Mouse (Mus musculus) liver, adult 2 months (tissue): Measurements from ENCODE around the gene Slc7a11. TPM values are rescaled to one million over a fixed set of nuclear protein-coding genes. Genes with fewer than 3 reads are reported as not detected.

Experiments
- DNase-seq: peaks from one replicate; pipeline ENCODE4 v3.0.0-alpha.2; 2011; ENCODE audit warnings: low read depth, low spot score; ENCODE audit errors: extremely low read depth
- H3K27ac ChIP-seq: fragments of 200-500 bp; replicated peaks from 2 replicates; pipeline ENCODE4 v1.5.1; 2012; ENCODE audit warnings: low read depth, mild to moderate bottlenecking, control low read depth, inconsistent platforms, low read length; ENCODE audit not compliant: insufficient read depth
- H3K27me3 ChIP-seq: fragments of 200-500 bp; 2 replicates; pipeline ENCODE4 v1.6.1; 2012; ENCODE audit warnings: mild to moderate bottlenecking, moderate library complexity, low read length, inconsistent platforms; ENCODE audit not compliant: control insufficient read depth, insufficient read depth
- H3K36me3 ChIP-seq: fragments of 200-500 bp; 2 replicates; pipeline ENCODE4 v1.6.1; 2012; ENCODE audit warnings: low read length, inconsistent platforms; ENCODE audit not compliant: control insufficient read depth, insufficient read depth
- H3K4me1 ChIP-seq: fragments of 200-500 bp; 2 replicates; pipeline ENCODE4 v1.6.1; 2011; ENCODE audit warnings: low read length; ENCODE audit not compliant: control insufficient read depth, insufficient read depth
- H3K4me3 ChIP-seq: fragments of 200-500 bp; 2 replicates; pipeline ENCODE4 v1.5.1; 2011; ENCODE audit warnings: low read depth, mild to moderate bottlenecking, control low read depth, low read length, moderate library complexity; ENCODE audit not compliant: insufficient read depth
- H3K79me2 ChIP-seq: fragments of 200-500 bp; 2 replicates; pipeline ENCODE4 v1.6.1; 2012; ENCODE audit warnings: inconsistent platforms, mild to moderate bottlenecking, low read length, moderate library complexity; ENCODE audit not compliant: control insufficient read depth, insufficient read depth
- H3K9ac ChIP-seq: fragments of 200-500 bp; 2 replicates; pipeline ENCODE4 v1.6.1; 2012; ENCODE audit warnings: low read depth, mild to moderate bottlenecking, control low read depth, inconsistent platforms, low read length
- CTCF ChIP-seq: fragments of 200-500 bp; IDR thresholded peaks from 2 replicates; pipeline ENCODE4 v1.5.1; 2011; ENCODE audit warnings: low read depth, low read length, control low read depth
- POLR2A ChIP-seq: fragments of 200-500 bp; IDR thresholded peaks from 2 replicates; pipeline ENCODE4 v1.6.1; 2011; ENCODE audit warnings: low read length, control low read depth; ENCODE audit not compliant: insufficient read depth; ENCODE audit errors: extremely low read depth
- WGBS: fragments of 180-500 bp; shearing (Covaris S2); methylation state at CpG from one replicate; pipeline ENCODE4 v1.1.7; 2018; 5-methylcytosine and 5-hydroxymethylcytosine counted together
- polyA plus RNA-seq: library from polyadenylated mRNA; depleted of rRNA; stranded (reverse); fragments of >200 nt; gene quantifications from 2 replicates; pipeline ENCODE4 v1.2.3, GENCODE M21; 2012
- total RNA-seq: library from RNA; depleted of rRNA; stranded (reverse); fragments of >200 nt; gene quantifications from 2 replicates; pipeline ENCODE4 v1.2.3, GENCODE M21; 2014

The Slc7a11 gene
- total and polyA plus RNA-seq, 2 experiments: under 0.01 TPM; not detected in 1

DNA sequence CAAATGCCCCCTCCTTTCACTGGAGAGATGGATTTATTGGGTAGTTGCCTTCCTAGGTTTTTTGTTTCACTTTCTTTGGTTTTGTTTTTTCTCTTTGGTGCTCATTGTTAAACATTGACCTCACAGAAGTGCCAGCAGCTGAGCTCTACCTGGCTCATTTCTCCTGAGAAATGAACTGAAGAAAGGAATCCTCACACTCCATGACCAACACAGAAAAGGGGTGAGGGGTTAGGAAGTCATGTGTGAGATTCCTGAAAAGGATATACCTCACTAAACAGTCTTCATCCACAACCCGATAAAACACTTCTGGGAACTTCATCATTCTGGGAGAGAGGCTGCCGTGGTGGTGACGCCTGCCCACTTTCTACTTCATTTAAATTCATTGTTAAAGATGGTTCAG lies 207.4 kb downstream of the Slc7a11 start:
- no peak for TF ChIP-seq POLR2A
- no peak for TF ChIP-seq CTCF
- WGBS: 93% methylated on average over 3 of the region's 3 CpGs
- Histone ChIP-seq H3K4me3 (no peak overlapping the region), H3K79me2 (no peaks in the 10 kb centered on the region), H3K4me1 (no peaks in the 10 kb centered on the region), H3K27ac (no peak overlapping the region), H3K9ac (no peak overlapping the region), H3K27me3 (no peaks in the 10 kb centered on the region), H3K36me3 (no peaks in the 10 kb centered on the region)
- DNase-seq: no peak

DNA sequence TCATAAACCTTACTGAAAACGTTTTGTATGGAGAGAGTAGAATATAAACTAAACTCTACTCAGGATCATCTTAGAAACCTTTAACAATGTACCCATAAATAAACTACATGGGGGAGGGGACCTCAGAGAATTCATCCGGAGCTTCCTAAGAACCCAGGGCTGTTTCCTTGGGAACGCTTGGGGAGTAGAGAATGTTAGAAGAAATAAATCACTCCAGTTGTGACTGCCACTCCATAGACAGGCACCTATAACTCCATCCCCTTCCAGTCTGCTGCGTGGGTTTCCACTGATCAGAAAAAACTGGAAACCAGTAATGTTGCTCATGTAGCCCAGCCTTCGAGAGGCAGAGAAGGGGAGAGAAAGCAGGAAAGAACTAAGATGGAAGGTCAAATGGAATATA lies 210.3 kb downstream of the Slc7a11 start:
- Histone ChIP-seq H3K27me3 (no peaks in the 10 kb centered on the region), H3K36me3 (no peaks in the 10 kb centered on the region), H3K79me2 (no peaks in the 10 kb centered on the region), H3K9ac (no peak overlapping the region), H3K4me3 (no peak overlapping the region), H3K4me1 (no peaks in the 10 kb centered on the region), H3K27ac (no peak overlapping the region)
- WGBS: 56% methylated on average over 5 of the region's 5 CpGs
- TF ChIP-seq POLR2A: no peak
- no peak for DNase-seq

DNA sequence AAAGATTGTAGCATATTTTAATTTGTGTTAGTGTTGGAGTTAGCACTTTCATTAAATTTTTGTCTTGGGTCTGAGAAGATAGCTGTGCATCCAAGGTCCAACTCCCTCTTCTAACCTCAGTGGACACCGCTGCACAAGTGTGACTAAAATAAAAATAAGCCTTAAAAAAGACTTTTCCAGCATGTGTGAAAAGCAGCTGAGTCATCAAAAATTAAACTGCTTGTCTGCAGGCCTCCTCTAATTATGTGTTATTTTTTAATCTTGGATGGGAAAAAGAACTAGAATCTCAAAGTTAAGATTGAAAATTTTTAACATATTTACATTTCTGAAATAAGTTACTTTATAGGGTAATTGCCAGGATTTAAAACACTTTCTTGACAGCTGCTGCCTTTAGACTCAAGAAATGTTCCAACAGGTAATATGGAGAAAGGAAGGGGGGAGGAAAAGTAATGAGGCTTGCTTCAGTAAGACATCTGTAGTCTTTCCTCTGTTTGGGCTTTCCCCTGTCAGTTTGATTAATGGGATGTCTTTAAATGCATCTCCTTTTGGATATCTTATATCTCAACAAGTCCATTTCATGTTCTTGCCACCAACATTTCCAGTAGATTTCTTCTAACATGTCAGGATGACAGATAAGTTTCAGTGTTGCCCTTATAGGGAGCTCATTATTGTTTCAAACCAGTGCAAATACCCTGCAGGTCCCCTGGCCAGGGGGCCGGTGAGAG lies 218.9 kb downstream of the Slc7a11 start:
- no peak for DNase-seq
- no peaks in the 10 kb centered on the region for H3K36me3 ChIP-seq
- no peak overlapping the region for H3K27ac ChIP-seq
- TF ChIP-seq POLR2A (no peak), CTCF (no peak)
- H3K9ac ChIP-seq: no peak overlapping the region
- 77% methylated on average over 2 of the region's 2 CpGs for WGBS
- no peak overlapping the region for H3K4me3 ChIP-seq
- H3K79me2 ChIP-seq: no peaks in the 10 kb centered on the region
- H3K4me1 ChIP-seq: no peaks in the 10 kb centered on the region
- no peaks in the 10 kb centered on the region for H3K27me3 ChIP-seq

DNA sequence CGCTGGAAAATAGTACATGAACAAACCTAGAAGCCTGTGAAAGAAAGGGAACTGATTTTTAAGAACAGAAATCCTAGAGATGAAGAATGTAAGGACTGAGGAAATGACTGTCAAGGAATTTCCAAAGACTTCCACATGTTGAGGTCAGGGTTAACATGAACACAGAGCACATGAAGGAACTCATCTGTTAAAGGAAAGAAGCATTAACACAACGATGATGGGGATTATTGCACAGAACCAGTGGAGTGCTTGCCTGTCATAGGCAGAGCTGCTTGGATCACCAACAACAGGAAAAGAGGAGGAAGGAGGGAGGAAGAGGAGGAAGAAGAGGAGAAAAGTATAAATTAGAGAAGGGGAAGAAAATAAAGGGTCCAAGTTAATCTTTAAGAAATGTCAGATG lies 223.0 kb downstream of the Slc7a11 start:
- 61% methylated on average over 2 of the region's 2 CpGs for WGBS
- Histone ChIP-seq H3K27me3 (no peaks in the 10 kb centered on the region), H3K36me3 (no peaks in the 10 kb centered on the region), H3K9ac (no peak overlapping the region), H3K27ac (no peak overlapping the region), H3K79me2 (no peaks in the 10 kb centered on the region), H3K4me3 (no peak overlapping the region), H3K4me1 (no peaks in the 10 kb centered on the region)
- no peak for DNase-seq
- TF ChIP-seq POLR2A (no peak), CTCF (no peak)

DNA sequence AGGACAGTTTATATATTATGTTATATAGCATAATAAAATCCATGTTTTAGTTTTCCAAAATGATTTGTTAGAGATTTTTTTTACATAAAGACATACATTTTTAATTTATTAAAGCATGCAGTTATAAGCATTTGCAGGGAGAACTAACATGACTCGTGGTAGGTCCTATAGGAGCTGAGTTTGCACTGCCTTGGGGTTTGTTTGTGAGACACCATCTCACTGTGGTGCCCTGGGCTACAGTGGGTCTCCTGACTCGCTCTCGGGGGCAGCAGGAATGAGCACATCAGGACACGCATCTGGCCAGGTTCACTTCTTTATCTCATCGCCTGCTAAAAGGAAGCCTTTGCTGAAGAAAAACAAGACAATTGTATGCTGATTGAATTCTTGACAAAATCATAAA lies 257.0 kb downstream of the Slc7a11 start:
- TF ChIP-seq POLR2A (no peak), CTCF (no peak)
- DNase-seq: no peak
- 71% methylated on average over 5 of the region's 5 CpGs for WGBS

DNA sequence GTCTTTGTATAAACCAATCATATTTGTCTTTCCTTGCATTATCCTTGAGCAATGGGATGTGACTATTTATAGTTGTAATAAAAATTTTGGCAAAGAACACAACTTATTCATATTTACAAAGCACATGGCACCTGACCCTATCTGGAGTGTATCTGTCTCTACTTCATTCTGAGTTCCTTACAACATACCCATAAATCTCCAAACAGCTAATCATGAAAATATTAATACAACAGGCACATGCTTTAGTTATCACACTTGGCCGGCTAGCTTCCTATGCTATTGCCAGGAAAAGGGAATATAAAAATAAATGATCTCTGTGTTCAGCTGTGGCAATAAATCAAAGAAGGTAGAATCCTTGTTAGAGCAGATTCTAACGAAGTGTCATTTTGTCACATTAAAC lies 257.5 kb downstream of the Slc7a11 start:
- Histone ChIP-seq H3K27me3 (no peaks in the 10 kb centered on the region), H3K36me3 (no peaks in the 10 kb centered on the region), H3K79me2 (no peaks in the 10 kb centered on the region), H3K4me1 (no peaks in the 10 kb centered on the region), H3K27ac (no peak overlapping the region), H3K9ac (no peak overlapping the region), H3K4me3 (no peak overlapping the region)
- no peak for DNase-seq
- WGBS: 82% methylated on average over 2 of the region's 2 CpGs
- TF ChIP-seq CTCF: no peak

More for the DNA sequence above, 257.0 kb downstream of the Slc7a11 start:
- no peaks in the 10 kb centered on the region for H3K27me3 ChIP-seq
- H3K9ac ChIP-seq: no peak overlapping the region
- H3K4me1 ChIP-seq: no peaks in the 10 kb centered on the region
- H3K4me3 ChIP-seq: no peak overlapping the region
- H3K27ac ChIP-seq: no peak overlapping the region
- no peaks in the 10 kb centered on the region for H3K79me2 ChIP-seq
- no peaks in the 10 kb centered on the region for H3K36me3 ChIP-seq
